Mouse (Mus musculus) kidney, adult 18-20 months (tissue): ENCODE data around the gene St8sia1.

Source experiments
- DNase-seq: peaks from one replicate; pipeline ENCODE4 v3.0.0; 2021

St8sia1 gene

GRCm38 (mm10) chr6:142895371-142895770 is 68.9 kb downstream of the St8sia1 start:
- DNase-seq = no peak

GRCm38 (mm10) chr6:142893716-142894115 is 70.5 kb downstream of the St8sia1 start:
- no peak for DNase-seq

- DNase-seq = no peak
These were observed 73.9 kb downstream of the St8sia1 start for GRCm38 (mm10) chr6:142890321-142890720.

GRCm38 (mm10) chr6:142888970-142889740 is 75.1 kb downstream of the St8sia1 start:
- DNase-seq = no peak

GRCm38 (mm10) chr6:142888346-142888745 is 75.9 kb downstream of the St8sia1 start:
- no peak for DNase-seq

- no peak for DNase-seq
These were observed 76.9 kb downstream of the St8sia1 start for GRCm38 (mm10) chr6:142887375-142887774.

- DNase-seq = no peak
These were observed 78.7 kb downstream of the St8sia1 start for GRCm38 (mm10) chr6:142885364-142886154.

GRCm38 (mm10) chr6:142884128-142884527 is 80.1 kb downstream of the St8sia1 start:
- no peak for DNase-seq

GRCm38 (mm10) chr6:142880849-142881470 is 83.3 kb downstream of the St8sia1 start:
- DNase-seq = peak; percentile 76

- DNase-seq = peak; percentile 81
These were observed 85.2 kb downstream of the St8sia1 start for GRCm38 (mm10) chr6:142878744-142879701.

GRCm38 (mm10) chr6:142877221-142877620 is 87.0 kb downstream of the St8sia1 start:
- peak; percentile 27 for DNase-seq

GRCm38 (mm10) chr6:142876279-142876899 is 87.9 kb downstream of the St8sia1 start:
- no peak for DNase-seq

GRCm38 (mm10) chr6:142873795-142874563 is 90.3 kb downstream of the St8sia1 start:
- DNase-seq = peak; percentile 75

- no peak for DNase-seq
These were observed 94.4 kb downstream of the St8sia1 start for GRCm38 (mm10) chr6:142869715-142870422.

- no peak for DNase-seq
These were observed 96.7 kb downstream of the St8sia1 start for GRCm38 (mm10) chr6:142867471-142868055.

GRCm38 (mm10) chr6:142867023-142867422 is 97.2 kb downstream of the St8sia1 start:
- DNase-seq = no peak

- no peak for DNase-seq
These were observed 99.1 kb downstream of the St8sia1 start for GRCm38 (mm10) chr6:142865199-142865598.

GRCm38 (mm10) chr6:142863881-142864280 is 100.4 kb downstream of the St8sia1 start:
- no peak for DNase-seq

GRCm38 (mm10) chr6:142862265-142862664 is 102.0 kb downstream of the St8sia1 start:
- no peak for DNase-seq

GRCm38 (mm10) chr6:142860396-142860795 is 103.9 kb downstream of the St8sia1 start:
- DNase-seq = no peak
